Mouse (Mus musculus) bone marrow, adult 2 months (tissue): ENCODE measurements around the gene Agmat.

ENCODE experiments used
- CTCF ChIP-seq: fragments of 200-500 bp; IDR thresholded peaks from 2 replicates; pipeline ENCODE4 v1.5.1; 2011; ENCODE audit warnings: low read length, control low read depth; ENCODE audit not compliant: control insufficient read depth, insufficient read depth
- POLR2A ChIP-seq: fragments of 200-500 bp; IDR thresholded peaks from 2 replicates; pipeline ENCODE4 v1.6.1; 2011; ENCODE audit warnings: low read depth, mild to moderate bottlenecking, control low read depth, low read length, borderline replicate concordance; ENCODE audit not compliant: control insufficient read depth

GRCm38 (mm10) chr4:141730401-141730800, 16.1 kb upstream of the Agmat start:
- no peak for TF ChIP-seq POLR2A
- no peak for TF ChIP-seq CTCF
